Mouse (Mus musculus) testis, postnatal 14 days (tissue): ENCODE measurements around the gene Susd5.
"Not testable (repeated sequence)": the region's sequence is repeated elsewhere in the genome, so short reads cannot be mapped to it uniquely, and the experiment has no call there.

Experiments used
- DNase-seq: peaks from one replicate; pipeline ENCODE4 v3.0.0; 2021; ENCODE audit warnings: low spot score

Susd5 gene

DNA sequence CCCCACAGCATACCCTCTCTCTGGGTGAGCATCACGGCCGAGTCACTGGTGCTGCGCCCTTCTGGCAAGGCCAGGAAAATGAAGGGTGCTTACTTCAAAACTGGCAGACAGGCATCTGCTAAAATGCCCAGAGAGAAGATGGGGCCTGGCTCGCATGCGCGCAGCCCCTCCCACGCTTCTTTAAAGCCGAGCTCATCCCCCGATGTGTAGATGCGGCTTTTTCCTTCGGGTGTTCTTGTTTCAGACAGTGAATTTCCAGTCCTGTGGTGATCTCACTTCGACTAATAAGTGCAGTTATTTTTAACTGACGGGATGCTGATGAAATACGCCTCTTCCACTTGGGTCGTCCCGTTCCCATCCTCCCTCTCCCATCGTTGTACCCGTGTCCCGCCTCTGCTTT is 16.7 kb downstream of the Susd5 start:
- no peak for DNase-seq

DNA sequence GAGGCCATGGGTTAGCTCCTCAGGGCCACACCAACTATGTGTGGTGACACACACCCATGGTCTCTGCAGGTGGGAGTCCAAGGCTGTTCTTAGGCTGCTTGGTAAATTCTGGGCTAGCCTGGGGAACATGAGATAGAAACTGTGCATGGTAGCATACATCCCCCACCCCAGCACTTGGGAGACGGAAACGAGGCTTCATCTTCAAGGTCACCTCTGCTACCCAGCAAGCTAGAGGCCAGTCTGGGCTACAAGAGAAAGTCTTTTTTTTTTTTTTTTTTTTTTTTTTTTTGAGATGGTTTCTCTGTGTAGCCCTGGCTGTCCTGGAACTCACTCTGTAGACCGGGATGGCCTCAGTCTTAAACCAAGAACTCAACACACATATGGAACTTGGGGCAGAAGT is 29.5 kb downstream of the Susd5 start:
- DNase-seq: no peak

DNA sequence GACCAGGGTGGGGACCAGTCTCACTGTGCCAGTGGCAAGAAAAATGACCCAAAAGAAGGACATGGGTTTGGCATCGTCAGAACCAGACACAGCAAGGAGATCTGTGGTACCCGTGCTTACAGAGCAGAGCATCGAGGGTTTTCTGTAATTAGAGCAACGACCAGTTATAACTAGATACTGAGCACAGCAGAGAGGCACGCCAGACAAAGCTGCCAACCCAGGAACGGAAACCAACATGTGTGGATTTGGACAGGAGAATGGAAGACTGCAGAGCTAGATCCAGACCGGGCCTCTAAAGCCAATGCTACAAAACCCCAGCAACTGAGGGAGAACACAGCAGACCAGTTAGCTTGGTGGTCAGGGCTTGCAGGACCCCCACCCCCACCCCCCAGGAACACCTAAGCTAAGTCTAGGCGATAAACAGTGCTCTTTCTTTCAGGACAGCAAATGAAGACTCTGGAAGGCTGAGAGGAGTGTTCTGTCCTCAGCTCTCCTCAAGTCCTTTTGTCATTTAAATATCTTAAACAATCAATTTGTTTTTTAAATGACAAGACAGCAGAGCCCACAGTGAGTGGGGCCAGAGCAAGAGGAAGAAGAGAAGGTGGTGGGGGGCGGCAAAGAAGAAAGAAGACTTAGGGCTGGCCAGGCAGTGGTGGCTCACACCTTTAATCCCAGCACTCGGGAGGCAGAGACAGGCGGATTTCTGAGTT is 30.3 kb downstream of the Susd5 start:
- no peak for DNase-seq

DNA sequence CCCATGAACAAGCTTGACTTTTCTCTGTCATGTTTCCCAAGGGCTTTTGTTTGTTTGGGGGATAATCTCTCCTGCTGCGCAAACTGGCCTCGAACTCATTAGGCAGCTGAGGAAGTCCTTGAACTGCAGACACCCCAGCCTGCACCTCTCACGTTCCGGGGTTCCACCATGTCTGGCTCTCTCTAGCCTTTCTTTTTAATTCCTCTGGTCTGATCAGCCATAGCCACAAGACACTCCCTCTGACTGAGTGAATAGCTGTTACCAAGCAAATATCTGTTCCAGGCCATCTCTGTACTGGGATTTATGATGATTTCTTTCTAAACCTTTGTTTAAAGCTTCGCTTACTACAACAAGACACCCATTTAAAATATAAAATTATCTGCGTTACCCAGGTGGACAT is 31.9 kb downstream of the Susd5 start:
- not testable (repeated sequence) for DNase-seq

DNA sequence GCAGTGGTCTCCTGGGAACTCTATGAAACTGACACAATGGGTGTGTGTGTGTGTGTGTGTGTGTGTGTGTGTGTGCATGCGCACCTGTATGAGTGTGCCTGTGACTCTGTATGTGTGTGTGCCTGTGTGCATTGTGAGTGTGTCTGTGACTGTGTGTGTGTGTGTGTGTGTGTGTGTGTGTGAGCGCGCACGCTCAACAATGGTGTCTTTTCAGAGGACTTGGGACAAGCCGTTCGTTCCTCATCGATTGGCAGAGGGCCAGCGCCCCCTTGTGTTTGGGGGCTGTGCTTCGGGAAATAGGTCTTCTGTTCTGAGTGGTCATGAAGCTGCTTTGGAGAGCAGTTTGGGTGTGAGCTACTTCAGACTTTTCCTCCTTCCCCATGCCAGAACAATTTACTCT is 35.2 kb downstream of the Susd5 start:
- not testable (repeated sequence) for DNase-seq

DNA sequence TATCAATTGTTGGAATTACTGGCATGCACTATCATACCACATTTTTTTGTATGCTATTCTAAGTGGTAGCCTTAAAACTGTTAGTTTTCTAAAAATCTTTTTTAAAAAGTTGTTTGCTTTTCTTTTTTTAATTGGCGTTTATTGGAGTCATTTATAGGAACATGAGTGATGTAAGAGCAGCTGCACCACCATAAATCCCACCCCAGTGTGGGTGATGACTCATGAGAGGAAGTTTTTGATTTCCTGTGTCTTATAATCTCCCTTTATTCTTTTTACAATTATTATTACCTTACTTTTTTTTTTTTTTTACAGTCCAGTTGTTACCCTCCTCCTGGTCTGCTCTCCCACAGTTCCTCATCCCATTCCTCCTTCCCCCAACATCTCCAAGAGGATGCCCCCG is 37.9 kb downstream of the Susd5 start:
- DNase-seq: no peak

DNA sequence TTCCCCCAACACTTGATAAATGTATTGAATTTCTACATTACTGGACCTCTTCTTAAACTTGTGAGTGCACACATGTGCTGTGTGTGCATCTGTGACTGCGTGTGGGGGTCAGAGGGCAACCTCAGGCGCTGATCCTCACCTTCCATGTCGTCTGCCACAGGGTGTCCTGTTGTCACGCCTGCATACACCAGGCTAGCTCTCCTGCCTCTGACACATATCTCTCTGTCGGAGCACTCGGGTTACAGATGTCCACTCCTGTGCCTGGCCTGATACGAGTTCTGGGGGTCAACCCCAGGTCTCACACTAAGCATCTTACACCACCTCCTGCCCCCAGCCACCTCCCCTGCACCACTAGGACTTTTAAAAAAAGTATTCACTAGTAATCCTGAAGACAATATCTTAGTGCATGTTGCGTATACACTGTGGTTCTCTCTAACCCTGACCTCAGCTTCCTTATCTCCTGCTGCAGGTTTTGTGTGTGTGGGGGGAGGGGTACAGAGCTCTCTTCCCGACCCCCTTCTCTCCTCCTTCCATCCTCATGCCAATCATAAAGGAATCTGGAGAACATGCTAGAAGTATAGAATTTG is 41.9 kb downstream of the Susd5 start:
- no peak for DNase-seq

DNA sequence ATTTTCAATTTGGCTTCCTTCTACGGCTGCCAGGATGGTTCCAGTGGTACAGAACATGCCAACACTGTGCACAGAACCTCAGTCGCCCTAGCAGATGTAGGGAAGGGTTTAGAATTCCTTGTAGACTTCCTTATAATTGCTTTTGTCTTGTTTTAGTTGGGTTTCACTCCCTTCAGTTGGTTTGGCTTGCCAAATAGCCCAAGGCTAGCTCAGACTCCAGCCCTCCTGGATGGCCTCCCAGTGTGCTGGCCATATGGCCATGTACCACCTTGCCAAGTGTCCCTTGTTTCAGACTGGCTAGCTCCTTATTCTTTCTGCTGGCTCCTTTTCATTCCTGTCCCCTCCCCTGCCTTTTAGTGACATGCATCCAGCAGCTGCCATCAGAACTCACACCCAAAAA is 53.3 kb downstream of the Susd5 start:
- DNase-seq: no peak

DNA sequence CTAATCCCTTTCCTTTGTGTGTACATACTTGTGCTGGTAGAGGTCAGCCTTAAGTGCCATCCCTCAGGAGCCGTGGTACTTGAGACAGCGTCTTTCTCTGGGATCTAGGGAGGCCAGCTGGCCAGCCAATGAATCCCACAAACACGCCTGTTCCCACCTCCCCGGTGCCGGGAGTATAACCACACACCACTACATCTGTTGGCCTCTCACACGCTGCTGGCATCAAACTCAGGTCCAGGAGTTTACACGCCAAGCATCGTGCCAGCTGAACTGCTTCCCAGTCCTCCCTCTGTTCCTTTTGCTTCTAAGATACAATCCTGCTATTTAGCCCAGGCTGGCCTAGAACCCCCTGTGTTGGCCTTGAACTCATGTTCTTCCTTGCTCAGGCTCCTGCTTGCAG is 54.2 kb downstream of the Susd5 start:
- DNase-seq: no peak

DNA sequence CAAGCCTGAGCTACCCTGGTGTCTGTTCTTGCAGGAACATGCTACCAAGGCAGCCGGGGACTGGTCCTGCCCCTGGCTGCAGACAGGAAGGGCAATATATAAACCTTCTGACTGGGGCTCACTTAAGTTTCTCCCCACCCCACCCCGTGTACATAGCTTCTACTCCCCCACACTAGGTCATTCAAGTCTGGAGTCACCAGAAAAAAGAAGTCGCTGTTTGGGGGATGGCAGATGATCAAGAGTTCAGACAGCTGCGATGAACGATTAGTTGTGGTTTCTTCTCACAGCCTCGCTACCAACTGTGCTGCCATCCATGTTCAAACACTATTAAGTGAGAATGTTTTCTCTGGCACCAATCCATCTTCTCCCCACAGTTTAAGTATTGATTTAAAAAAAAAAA is 55.3 kb downstream of the Susd5 start:
- no peak for DNase-seq

DNA sequence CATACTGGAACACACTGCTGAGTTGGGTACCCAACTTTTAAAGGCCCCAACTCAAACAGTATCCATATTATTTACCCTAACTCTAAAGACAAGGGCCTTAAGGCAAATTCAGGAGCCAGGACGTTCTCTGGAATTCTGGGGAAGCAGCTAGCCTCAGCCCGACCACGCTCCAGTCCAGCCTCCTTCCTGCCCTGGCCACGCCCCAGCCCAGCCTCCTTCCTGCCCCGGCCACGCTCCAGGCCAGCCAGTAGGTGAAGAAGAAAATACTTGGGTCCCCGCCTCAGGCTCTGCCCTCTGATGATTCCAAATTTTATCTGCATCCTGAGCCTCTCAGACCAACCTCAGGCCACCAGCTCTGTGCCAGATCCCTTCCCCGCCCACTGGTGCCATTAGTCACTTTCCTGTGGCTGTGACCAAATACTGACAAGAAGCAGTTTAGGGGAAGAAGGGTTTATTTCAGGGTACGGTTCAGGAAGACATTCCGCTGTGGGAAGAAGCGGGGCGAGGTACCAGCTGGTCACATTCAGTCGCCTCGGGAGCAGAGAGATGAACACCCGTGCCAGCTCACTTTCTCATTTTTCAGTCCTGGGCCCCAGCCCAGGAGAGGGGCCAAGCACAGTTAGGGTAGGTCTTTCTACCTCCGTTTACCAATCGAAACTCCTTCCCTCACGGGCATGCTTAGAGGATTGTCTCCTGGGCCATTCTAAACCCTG is 57.1 kb downstream of the Susd5 start:
- DNase-seq: no peak

DNA sequence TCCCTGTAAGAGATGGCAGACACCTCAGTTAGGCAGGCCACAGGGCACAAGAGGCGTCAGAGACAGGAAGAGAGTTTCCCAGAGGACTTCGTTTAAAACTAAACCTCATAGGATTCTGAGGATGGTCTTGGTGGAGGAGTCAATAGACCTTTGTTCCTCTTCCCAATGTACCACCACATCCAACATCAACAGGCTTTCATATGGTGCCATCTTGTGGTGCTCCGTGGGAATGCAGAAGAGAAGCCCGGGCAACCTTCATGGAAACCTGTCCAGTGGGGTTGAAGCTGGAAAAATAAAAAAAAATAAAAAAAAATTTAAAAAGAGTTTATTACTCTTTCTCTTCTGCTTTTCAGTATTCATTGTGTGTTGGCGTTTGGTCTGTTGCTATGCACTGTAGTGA is 59.7 kb downstream of the Susd5 start:
- not testable (repeated sequence) for DNase-seq

DNA sequence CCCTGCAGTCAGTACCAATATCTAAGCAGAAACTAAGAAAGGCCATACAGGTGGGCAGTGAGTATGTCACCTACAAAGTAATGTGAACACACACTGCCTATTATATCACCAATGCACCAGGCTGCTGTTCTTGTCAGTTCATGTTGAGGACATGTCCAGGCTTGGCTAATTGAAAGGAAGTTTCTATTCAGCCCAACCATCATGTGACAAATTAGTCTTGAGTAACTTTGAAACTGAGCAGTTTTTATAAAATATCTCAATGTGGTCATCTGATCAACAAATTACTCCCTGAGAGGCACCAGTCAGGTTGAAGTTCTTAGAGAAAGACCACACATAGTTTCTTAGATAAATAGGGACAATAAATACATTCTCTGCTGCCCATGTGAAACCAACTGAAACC is 65.9 kb downstream of the Susd5 start:
- DNase-seq: not testable (repeated sequence)

DNA sequence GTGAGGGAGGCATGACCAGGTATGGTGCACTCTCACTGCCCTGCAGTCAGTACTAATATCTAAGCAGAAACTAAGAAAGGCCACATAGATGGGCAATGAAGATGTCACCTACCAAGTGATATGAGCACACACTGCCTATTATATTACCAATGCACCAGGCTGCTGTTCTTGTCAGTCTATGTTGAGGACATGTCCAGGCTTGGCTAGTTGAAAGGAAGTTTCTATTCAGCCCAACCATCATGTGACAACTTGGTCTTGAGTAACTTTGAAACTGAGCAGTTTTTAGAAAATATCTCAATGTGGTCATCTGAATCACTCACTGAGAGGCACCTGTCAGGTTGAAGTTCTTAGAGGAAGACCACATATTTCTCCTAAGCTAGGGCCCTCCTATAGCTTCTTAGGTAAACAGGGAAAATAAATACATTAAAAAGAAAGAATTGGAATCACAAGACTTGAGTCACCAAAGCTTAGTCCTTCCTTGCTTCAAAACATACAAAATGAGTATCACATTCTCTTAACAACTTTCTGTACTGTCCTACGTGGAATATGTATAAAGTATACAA is 72.4 kb downstream of the Susd5 start:
- DNase-seq: not testable (repeated sequence)
